Mouse (Mus musculus): ENCODE results near the gene Gapdh. TPM values are rescaled to one million over a fixed set of nuclear protein-coding genes. Genes with fewer than 3 reads are reported as not detected.

The Gapdh gene
- total and polyA plus RNA-seq, 3 experiments = 4,018 to 8,318 (median 4,312) TPM

DNA sequence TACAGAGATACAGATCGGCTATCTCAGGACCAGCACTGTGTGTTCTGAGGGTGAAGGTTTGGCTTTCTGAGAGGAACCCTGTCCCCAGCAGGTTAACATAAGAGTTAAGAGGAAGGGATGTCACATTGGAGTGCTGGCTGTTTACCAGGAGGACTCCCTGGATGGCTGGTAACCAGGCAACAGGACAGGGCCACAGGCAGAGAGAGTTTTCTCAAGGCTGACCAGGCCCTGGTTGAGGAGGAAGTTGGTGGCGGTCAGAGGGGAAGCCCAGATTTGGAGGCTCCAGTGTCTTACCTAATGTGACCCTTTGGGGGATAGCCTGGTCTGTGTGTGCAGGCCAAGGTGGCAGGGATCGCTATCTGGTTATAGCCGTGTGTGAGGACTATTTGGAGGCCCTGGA lies 19.5 kb downstream of the Gapdh start:
- peak overlapping the region; percentile 95 for H3K4me3 ChIP-seq
- DNase-seq = peak; percentile 59 to 73
- peaks cover 2% of the 10 kb centered on the region for H3K79me2 ChIP-seq (replicated peaks; ENCODE audit: control insufficient read depth, insufficient read depth, low read length)
- intact Hi-C loops (cut with DNase I) = loop anchor here (2.0 kb wide), 1 partner anchor 14 kb away; no protein-coding TSS in a partner anchor
- no peaks in the 10 kb centered on the region for H3K27me3 ChIP-seq (ENCODE audit: control insufficient read depth, insufficient read depth, low read length)
- 13% methylated on average over 4 of the region's 4 CpGs for WGBS
- TF ChIP-seq POLR2A (IDR thresholded peaks at IDR 0.05; ENCODE audit: insufficient read depth, low read depth, low read length) (no peak), EP300 (IDR thresholded peaks at IDR 0.05; ENCODE audit: insufficient read depth, low read depth, low read length) (0 out of 2 replicates have a peak, but pooled peaks have one; percentile 42)
- H3K4me1 ChIP-seq (ENCODE audit: control insufficient read depth, insufficient read depth, low read length) = peaks cover 32% of the 10 kb centered on the region
- peak overlapping the region; percentile 40; the same call in 1 of the 2 replicates for H3K9ac ChIP-seq (ENCODE audit: low read depth, low read length)
- peak overlapping the region; percentile 89 for H3K27ac ChIP-seq
- peaks cover 3% of the 10 kb centered on the region; the same call in 1 of the 2 replicates for H3K36me3 ChIP-seq (ENCODE audit: control insufficient read depth, insufficient read depth, low read length)

DNA sequence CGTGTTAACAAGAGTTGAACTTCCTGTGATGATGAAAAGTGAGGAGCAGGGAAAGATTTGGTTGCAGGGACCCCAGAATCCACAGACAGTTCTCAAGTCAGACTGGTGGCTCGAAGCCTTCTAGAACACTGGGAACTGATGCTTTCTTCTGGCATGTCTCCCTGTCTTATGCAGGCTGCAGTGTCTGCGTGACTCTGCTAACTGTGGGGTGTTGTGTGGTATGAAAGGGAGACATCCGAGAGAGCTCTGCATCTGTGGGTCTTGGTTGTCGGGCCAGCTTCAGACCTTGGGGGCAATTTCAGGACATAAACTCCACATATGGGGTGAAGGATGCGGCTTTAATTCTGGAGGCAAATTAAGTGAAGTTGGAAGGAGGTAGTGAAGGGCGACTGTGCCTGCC lies 20.1 kb downstream of the Gapdh start:
- WGBS = 21% methylated on average over 7 of the region's 7 CpGs
- intact Hi-C loops (cut with DNase I) = loop anchor here (2.0 kb wide), 1 partner anchor 15 kb away; no protein-coding TSS in a partner anchor
- Histone ChIP-seq H3K27me3 (ENCODE audit: control insufficient read depth, insufficient read depth, low read length) (no peaks in the 10 kb centered on the region), H3K4me3 (peak overlapping the region; percentile 95), H3K36me3 (ENCODE audit: control insufficient read depth, insufficient read depth, low read length) (peaks cover 3% of the 10 kb centered on the region; the same call in 1 of the 2 replicates), H3K4me1 (ENCODE audit: control insufficient read depth, insufficient read depth, low read length) (peaks cover 32% of the 10 kb centered on the region), H3K27ac (peak overlapping the region; percentile 89), H3K9ac (ENCODE audit: low read depth, low read length) (peak overlapping the region; percentile 23; the same call in 1 of the 2 replicates), H3K79me2 (replicated peaks; ENCODE audit: control insufficient read depth, insufficient read depth, low read length) (peaks cover 2% of the 10 kb centered on the region)
- TF ChIP-seq EP300 (IDR thresholded peaks at IDR 0.05; ENCODE audit: insufficient read depth, low read depth, low read length) (no peak), POLR2A (IDR thresholded peaks at IDR 0.05; ENCODE audit: insufficient read depth, low read depth, low read length) (no peak), CTCF (IDR thresholded peaks at IDR 0.05) (no peak)
- peak in 1 of 2 experiments; percentile 14 for DNase-seq

DNA sequence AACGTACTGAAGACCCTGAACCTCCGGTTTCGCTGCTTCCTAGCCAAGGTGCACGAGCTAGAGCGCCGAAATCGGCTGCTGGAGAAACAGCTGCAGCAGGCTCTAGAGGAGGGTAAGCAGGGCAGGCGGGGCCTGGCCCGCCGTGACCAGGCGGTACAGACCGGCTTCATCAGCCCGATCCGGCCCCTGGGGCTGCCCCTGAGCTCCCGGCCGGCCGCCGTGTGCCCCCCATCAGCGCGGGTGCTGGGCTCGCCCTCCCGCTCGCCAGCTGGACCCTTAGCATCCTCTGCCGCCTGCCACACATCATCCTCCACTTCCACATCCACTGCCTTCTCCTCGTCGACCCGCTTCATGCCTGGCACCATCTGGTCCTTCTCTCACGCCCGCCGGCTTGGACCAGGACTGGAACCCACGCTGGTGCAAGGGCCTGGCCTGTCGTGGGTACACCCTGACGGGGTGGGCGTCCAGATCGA lies 20.8 kb downstream of the Gapdh start:
- intact Hi-C loops (cut with DNase I) = no loop called here
- DNase-seq = peak in 1 of 2 experiments; percentile 55

DNA sequence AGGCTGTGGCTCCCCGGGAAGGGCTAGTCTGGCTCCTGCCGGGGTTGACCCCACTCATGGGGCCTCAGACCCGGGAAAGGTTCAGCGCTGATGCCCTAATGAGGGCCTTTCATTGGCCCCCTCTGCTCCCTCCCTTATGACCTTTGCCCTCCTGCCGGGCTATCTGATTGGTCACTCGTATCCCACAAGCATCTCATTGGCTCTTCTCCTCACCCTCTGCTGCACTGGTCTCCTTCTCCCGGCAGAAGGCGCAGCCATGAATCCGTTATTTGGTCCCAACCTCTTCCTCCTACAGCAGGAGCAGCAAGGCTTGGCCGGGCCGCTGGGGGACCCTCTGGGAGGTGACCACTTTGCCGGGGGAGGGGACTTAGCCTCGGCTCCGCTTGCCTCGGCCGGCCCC lies 21.3 kb downstream of the Gapdh start, which contains the start of gene Iffo1:
Gene Iffo1, plus strand, starts transcription at position 241 of the 400 bp plus-strand sequence.
- DNase-seq = peak; percentile 89 to 91
- H3K27ac ChIP-seq = peak within 1 kb of the TSS; percentile 90
- intact Hi-C loops (cut with DNase I) = no loop called here
- peaks cover 2% of the 10 kb centered on the region for H3K79me2 ChIP-seq (replicated peaks; ENCODE audit: control insufficient read depth, insufficient read depth, low read length)
- peak within 1 kb of the TSS; percentile 95 for H3K4me3 ChIP-seq
- under 1% methylated on average over 16 of the region's 16 CpGs for WGBS
- H3K9ac ChIP-seq (ENCODE audit: low read depth, low read length) = peak within 1 kb of the TSS; percentile 94
- TF ChIP-seq EP300 (IDR thresholded peaks at IDR 0.05; ENCODE audit: insufficient read depth, low read depth, low read length) = peak; percentile 55; the same call in 1 of the 2 replicates
- TF ChIP-seq POLR2A (IDR thresholded peaks at IDR 0.05; ENCODE audit: insufficient read depth, low read depth, low read length) = peak; percentile 95
- peak; percentile 79 for TF ChIP-seq CTCF (IDR thresholded peaks at IDR 0.05)
- H3K27me3 ChIP-seq (ENCODE audit: control insufficient read depth, insufficient read depth, low read length) = no peaks in the 10 kb centered on the region
- peaks cover 31% of the 10 kb centered on the region for H3K4me1 ChIP-seq (ENCODE audit: control insufficient read depth, insufficient read depth, low read length)
- peaks cover 3% of the 10 kb centered on the region; the same call in 1 of the 2 replicates for H3K36me3 ChIP-seq (ENCODE audit: control insufficient read depth, insufficient read depth, low read length)

More for the DNA sequence above, 20.8 kb downstream of the Gapdh start:
- peak overlapping the region; percentile 95 for H3K4me3 ChIP-seq
- no peak for TF ChIP-seq EP300 (IDR thresholded peaks at IDR 0.05; ENCODE audit: insufficient read depth, low read depth, low read length)
- TF ChIP-seq POLR2A (IDR thresholded peaks at IDR 0.05; ENCODE audit: insufficient read depth, low read depth, low read length) = no peak
- H3K9ac ChIP-seq (ENCODE audit: low read depth, low read length) = peak overlapping the region; percentile 94
- peaks cover 3% of the 10 kb centered on the region; the same call in 1 of the 2 replicates for H3K36me3 ChIP-seq (ENCODE audit: control insufficient read depth, insufficient read depth, low read length)
- H3K27ac ChIP-seq = peak overlapping the region; percentile 90
- peaks cover 32% of the 10 kb centered on the region for H3K4me1 ChIP-seq (ENCODE audit: control insufficient read depth, insufficient read depth, low read length)
- no peaks in the 10 kb centered on the region for H3K27me3 ChIP-seq (ENCODE audit: control insufficient read depth, insufficient read depth, low read length)
- under 1% methylated on average over 35 of the region's 35 CpGs for WGBS
- H3K79me2 ChIP-seq (replicated peaks; ENCODE audit: control insufficient read depth, insufficient read depth, low read length) = peaks cover 2% of the 10 kb centered on the region

DNA sequence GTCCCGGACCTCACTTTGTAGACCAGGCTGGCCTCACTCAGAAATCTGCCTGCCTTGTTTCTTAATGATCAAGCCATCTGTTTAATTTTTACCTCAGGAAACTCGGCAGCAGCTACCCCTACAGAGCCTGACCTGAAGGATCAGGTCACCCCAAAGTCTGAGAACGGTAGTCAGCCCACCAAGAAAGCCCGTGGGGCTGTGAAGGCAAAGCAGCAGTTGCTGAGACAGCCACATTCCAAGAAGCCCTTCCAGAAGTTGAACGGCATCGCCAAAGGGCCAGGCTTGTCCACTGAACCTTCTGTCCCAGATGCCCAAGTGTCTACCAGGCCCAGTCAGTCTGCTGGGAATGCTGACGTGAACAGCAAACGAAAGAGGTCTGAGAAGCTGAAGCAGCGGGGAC lies 22.4 kb downstream of the Gapdh start:
- TF ChIP-seq POLR2A (IDR thresholded peaks at IDR 0.05; ENCODE audit: insufficient read depth, low read depth, low read length) (no peak), EP300 (IDR thresholded peaks at IDR 0.05; ENCODE audit: insufficient read depth, low read depth, low read length) (no peak), CTCF (IDR thresholded peaks at IDR 0.05) (no peak)
- WGBS = 85% methylated on average over 9 of the region's 9 CpGs
- no peaks in the 10 kb centered on the region for H3K27me3 ChIP-seq (ENCODE audit: control insufficient read depth, insufficient read depth, low read length)
- H3K79me2 ChIP-seq (replicated peaks; ENCODE audit: control insufficient read depth, insufficient read depth, low read length) = peaks cover 2% of the 10 kb centered on the region
- no peaks in the 10 kb centered on the region; the same call in 1 of the 2 replicates for H3K36me3 ChIP-seq (ENCODE audit: control insufficient read depth, insufficient read depth, low read length)
- intact Hi-C loops (cut with DNase I) = no loop called here
- H3K27ac ChIP-seq = no peak overlapping the region
- peaks cover 22% of the 10 kb centered on the region for H3K4me1 ChIP-seq (ENCODE audit: control insufficient read depth, insufficient read depth, low read length)
- H3K4me3 ChIP-seq = no peak overlapping the region
- H3K9ac ChIP-seq (ENCODE audit: low read depth, low read length) = no peak overlapping the region
- no peak for DNase-seq

DNA sequence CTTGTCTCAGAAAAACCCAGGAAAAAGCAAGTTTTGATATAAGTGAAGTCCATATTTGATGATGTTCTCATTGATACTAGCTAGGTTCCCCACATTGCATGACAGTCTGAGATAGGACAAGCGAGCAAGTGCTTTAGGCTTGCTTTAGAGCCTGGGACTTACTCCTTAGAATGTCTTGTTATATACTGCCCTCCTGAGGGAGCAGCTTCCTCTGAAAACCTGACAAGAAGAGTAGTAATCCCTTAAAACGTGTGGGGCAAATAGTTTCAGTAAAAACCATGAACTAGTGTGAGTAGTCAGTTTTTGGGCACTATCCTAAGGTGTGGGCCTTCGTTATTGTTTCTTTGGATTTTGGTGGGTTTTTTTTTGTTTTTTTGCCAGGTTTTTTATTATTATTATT lies 23.1 kb downstream of the Gapdh start:
- H3K4me1 ChIP-seq (ENCODE audit: control insufficient read depth, insufficient read depth, low read length) = peaks cover 16% of the 10 kb centered on the region
- no peak overlapping the region for H3K9ac ChIP-seq (ENCODE audit: low read depth, low read length)
- TF ChIP-seq POLR2A (IDR thresholded peaks at IDR 0.05; ENCODE audit: insufficient read depth, low read depth, low read length) = no peak
- H3K27me3 ChIP-seq (ENCODE audit: control insufficient read depth, insufficient read depth, low read length) = no peaks in the 10 kb centered on the region
- H3K79me2 ChIP-seq (replicated peaks; ENCODE audit: control insufficient read depth, insufficient read depth, low read length) = peaks cover 2% of the 10 kb centered on the region
- intact Hi-C loops (cut with DNase I) = no loop called here
- WGBS = 74% methylated on average over 3 of the region's 3 CpGs
- H3K36me3 ChIP-seq (ENCODE audit: control insufficient read depth, insufficient read depth, low read length) = no peaks in the 10 kb centered on the region; the same call in 1 of the 2 replicates
- no peak for DNase-seq
- no peak overlapping the region for H3K4me3 ChIP-seq
- no peak overlapping the region for H3K27ac ChIP-seq

All from heart, adult 2 months (tissue).